Comparison of ENCODE assay signal across 8 mouse cellular contexts in genomic region chr2:150451180-150451919, GRCm38 (mm10). TPM values are rescaled to one million over a fixed set of nuclear protein-coding genes. Genes with fewer than 3 reads are reported as not detected.
DNase-seq lines count a peak whose midpoint lies in the region; ATAC-seq and TF ChIP-seq lines count a peak whose summit lies in the region.
"Not testable (repeated sequence)": the region's sequence is repeated elsewhere in the genome, so short reads cannot be mapped to it uniquely, and the experiment has no call there.

Gene Zfp442, minus strand, starts transcription at chr2:150451486.

- WGBS in heart, embryonic 11.5 days (ENCODE audit: insufficient replicate concordance), result under 1% methylated on average over 18 of the region's 18 CpGs
- under 1% methylated on average over 18 of the region's 18 CpGs for WGBS in kidney, embryonic 15.5 days
- 0% methylated on average over 18 of the region's 18 CpGs for WGBS in limb, embryonic 14.5 days
- under 1% methylated on average over 18 of the region's 18 CpGs for WGBS in midbrain, embryonic 15.5 days
- 3% methylated on average over 18 of the region's 18 CpGs for WGBS in spleen, adult 2 months

- H3K36me3 ChIP-seq in erythroblast, embryonic 14.5 days (ENCODE audit: control insufficient read depth); heart, embryonic 11.5 days (ENCODE audit: control insufficient read depth, insufficient read depth, low read length); kidney, embryonic 15.5 days; limb, embryonic 14.5 days (ENCODE audit: control insufficient read depth, insufficient read depth, low read length); midbrain, embryonic 15.5 days (replicated peaks); spleen, adult 2 months (ENCODE audit: control insufficient read depth, insufficient read depth, low read length): not testable (repeated sequence)

- peak within 1 kb of the TSS; percentile 54 for H3K4me2 ChIP-seq in heart, embryonic 11.5 days
- peak within 1 kb of the TSS; percentile 60 for H3K4me2 ChIP-seq in kidney, embryonic 15.5 days
- H3K4me2 ChIP-seq in limb, embryonic 14.5 days (replicated peaks; ENCODE audit: low read depth, low read length, severe bottlenecking), result peak within 1 kb of the TSS; percentile 44
- peak within 1 kb of the TSS; percentile 52 for H3K4me2 ChIP-seq in midbrain, embryonic 15.5 days

- H3K27me3 ChIP-seq in erythroblast, embryonic 14.5 days (ENCODE audit: control insufficient read depth); heart, embryonic 11.5 days (ENCODE audit: control insufficient read depth, insufficient read depth, low read length); kidney, embryonic 15.5 days; limb, embryonic 14.5 days (ENCODE audit: control insufficient read depth, insufficient read depth, low read length); midbrain, embryonic 15.5 days (replicated peaks); spleen, adult 2 months (ENCODE audit: control insufficient read depth, insufficient read depth, low read length): not testable (repeated sequence)

- H3K9me3 ChIP-seq in erythroblast, embryonic 14.5 days (ENCODE audit: control insufficient read depth, low read length); heart, embryonic 11.5 days (replicated peaks; ENCODE audit: control insufficient read depth, low read length); kidney, embryonic 15.5 days (replicated peaks); limb, embryonic 14.5 days (ENCODE audit: control insufficient read depth, low read length); midbrain, embryonic 15.5 days: not testable (repeated sequence)

- not testable (repeated sequence) for TF ChIP-seq POLR2A in limb, embryonic 14.5 days (IDR thresholded peaks at IDR 0.05; ENCODE audit: borderline replicate concordance, extremely low read depth, insufficient read depth, insufficient read length); spleen, adult 2 months (IDR thresholded peaks at IDR 0.05; ENCODE audit: low read depth, low read length)

- H3K4me3 ChIP-seq in erythroblast, embryonic 14.5 days (replicated peaks), result peak within 1 kb of the TSS; percentile 43
- peak within 1 kb of the TSS; percentile 47 for H3K4me3 ChIP-seq in heart, embryonic 11.5 days (ENCODE audit: low read depth, low read length)
- peak within 1 kb of the TSS; percentile 53 for H3K4me3 ChIP-seq in kidney, embryonic 15.5 days (replicated peaks)
- peak within 1 kb of the TSS; percentile 44 for H3K4me3 ChIP-seq in limb, embryonic 14.5 days (replicated peaks; ENCODE audit: low read length)
- H3K4me3 ChIP-seq in midbrain, embryonic 15.5 days, result peak within 1 kb of the TSS; percentile 52
- H3K4me3 ChIP-seq in spleen, adult 2 months (ENCODE audit: extremely low read depth, insufficient read depth, insufficient read length), result peak within 1 kb of the TSS; percentile 59

- H3K4me1 ChIP-seq in erythroblast, embryonic 14.5 days (ENCODE audit: control insufficient read depth); heart, embryonic 11.5 days (ENCODE audit: control insufficient read depth, insufficient read depth, low read length); kidney, embryonic 15.5 days; limb, embryonic 14.5 days (ENCODE audit: control insufficient read depth, insufficient read depth, low read length); midbrain, embryonic 15.5 days; spleen, adult 2 months (ENCODE audit: control insufficient read depth, insufficient read depth, insufficient read length): not testable (repeated sequence)

- ATAC-seq in heart, embryonic 11.5 days (replicated peaks; ENCODE audit: insufficient number of reproducible peaks, low FRiP score, low TSS enrichment), result peak; percentile 97
- ATAC-seq in kidney, embryonic 15.5 days (replicated peaks; ENCODE audit: low FRiP score), result peak; percentile 100
- peak; percentile 98 for ATAC-seq in limb, embryonic 14.5 days (ENCODE audit: low FRiP score, low read depth)
- peak; percentile 100 for ATAC-seq in midbrain, embryonic 15.5 days (replicated peaks)

- H3K27ac ChIP-seq in heart, embryonic 11.5 days (ENCODE audit: low read depth, low read length), result peak within 1 kb of the TSS; percentile 66
- H3K27ac ChIP-seq in kidney, embryonic 15.5 days, result peak within 1 kb of the TSS; percentile 89
- peak within 1 kb of the TSS; percentile 43; the same call in 1 of the 2 replicates for H3K27ac ChIP-seq in limb, embryonic 14.5 days (replicated peaks; ENCODE audit: low read depth, low read length)
- H3K27ac ChIP-seq in midbrain, embryonic 15.5 days, result peak within 1 kb of the TSS; percentile 56
- H3K27ac ChIP-seq in spleen, adult 2 months (ENCODE audit: insufficient read depth, low read length), result not testable (repeated sequence)

- H3K9ac ChIP-seq in heart, embryonic 11.5 days (ENCODE audit: low read depth, low read length), result peak within 1 kb of the TSS; percentile 63; the same call in 1 of the 2 replicates
- peak within 1 kb of the TSS; percentile 44; the same call in 1 of the 2 replicates for H3K9ac ChIP-seq in kidney, embryonic 15.5 days
- H3K9ac ChIP-seq in limb, embryonic 14.5 days (ENCODE audit: low read depth, low read length, severe bottlenecking), result peak within 1 kb of the TSS; percentile 51; the same call in 1 of the 2 replicates
- H3K9ac ChIP-seq in midbrain, embryonic 15.5 days, result peak within 1 kb of the TSS; percentile 57

- DNase-seq in 3134 (ENCODE audit: extremely low read depth, insufficient read length, low spot score), result peak; percentile 77
- peak; percentile 86 for DNase-seq in brain, adult 2 months (ENCODE audit: low read depth, low spot score)
- DNase-seq in limb, embryonic 14.5 days (ENCODE audit: low spot score), result peak; percentile 54
- peak in 1 of 2 experiments; percentile 29 for DNase-seq in spleen, adult 2 months (ENCODE audit: low read depth in 1 of 2, low spot score in 2 of 2)

- not testable (repeated sequence) for TF ChIP-seq CTCF in spleen, adult 2 months (IDR thresholded peaks at IDR 0.05; ENCODE audit: extremely low read depth, insufficient read depth, insufficient read length, insufficient replicate concordance)

RNA-seq across cellular contexts. Expression of gene Zfp442, which starts in this region (rescaled TPM):
- polyA plus RNA-seq in erythroblast, embryonic 14.5 days (2012), result not detected in 2 replicates
- 4.1 and 4.4 TPM in 2 replicates for polyA plus RNA-seq in heart, embryonic 11.5 days (2014; fragmentation: Nextera tagmentation; extraction: Ambion mirVana)
- 10.3 and 11.1 TPM in 2 replicates for polyA plus RNA-seq in kidney, embryonic 15.5 days (2015; fragmentation: Nextera tagmentation; extraction: Ambion mirVana)
- 1.2 and 1.5 TPM in 2 replicates for polyA plus RNA-seq in limb, embryonic 14.5 days (2012; rRNA removed)
- polyA plus RNA-seq in limb, embryonic 14.5 days (2014; fragmentation: Nextera tagmentation; extraction: Ambion mirVana), result 6.7 and 7.6 TPM in 2 replicates
- polyA plus RNA-seq in midbrain, embryonic 15.5 days (2015; fragmentation: Nextera tagmentation; extraction: Ambion mirVana), result 8.0 and 8.5 TPM in 2 replicates
- 0.04 and 0.05 TPM in 2 replicates for polyA plus RNA-seq in spleen, adult 2 months (2012; rRNA removed)
